Mouse (Mus musculus) kidney, postnatal 25 days (tissue): ENCODE data around the gene Hspa4l.
"Not testable (repeated sequence)": the region's sequence is repeated elsewhere in the genome, so short reads cannot be mapped to it uniquely, and the experiment has no call there.

Source experiments
- DNase-seq, 2 experiments: peaks; one replicate each; pipeline ENCODE4 v3.0.0; 2021; ENCODE audit warnings: mixed read lengths in 2 of 2

Gene Hspa4l

DNA sequence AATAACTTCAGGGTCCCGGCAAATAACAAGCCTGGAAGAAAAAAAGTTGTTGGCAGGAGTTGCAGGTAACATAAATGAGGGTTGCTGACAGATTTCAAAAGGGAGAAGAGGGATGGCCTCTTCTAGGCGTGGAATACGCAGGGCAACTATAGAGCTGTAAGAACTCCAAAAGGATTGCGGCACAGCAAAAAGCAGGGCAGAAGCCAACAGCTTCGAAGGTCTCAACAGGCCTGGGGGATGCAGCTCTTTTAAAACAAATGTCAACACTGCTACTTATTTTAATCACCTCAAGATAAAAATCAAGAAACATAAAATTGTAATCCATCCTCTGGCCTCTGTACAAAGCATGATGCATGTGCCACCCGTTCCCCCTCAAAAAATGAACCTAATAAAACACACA, 101.2 kb downstream of the Hspa4l start:
- DNase-seq = not testable (repeated sequence)
